Mouse (Mus musculus): ENCODE results near the gene Wnk2. TPM values are rescaled to one million over a fixed set of nuclear protein-coding genes. Genes with fewer than 3 reads are reported as not detected.

Gene Wnk2
- 0.03 and 0.09 TPM in 2 replicates for polyA plus RNA-seq (2015; fragmentation: Nextera tagmentation; extraction: Ambion mirVana)

DNA sequence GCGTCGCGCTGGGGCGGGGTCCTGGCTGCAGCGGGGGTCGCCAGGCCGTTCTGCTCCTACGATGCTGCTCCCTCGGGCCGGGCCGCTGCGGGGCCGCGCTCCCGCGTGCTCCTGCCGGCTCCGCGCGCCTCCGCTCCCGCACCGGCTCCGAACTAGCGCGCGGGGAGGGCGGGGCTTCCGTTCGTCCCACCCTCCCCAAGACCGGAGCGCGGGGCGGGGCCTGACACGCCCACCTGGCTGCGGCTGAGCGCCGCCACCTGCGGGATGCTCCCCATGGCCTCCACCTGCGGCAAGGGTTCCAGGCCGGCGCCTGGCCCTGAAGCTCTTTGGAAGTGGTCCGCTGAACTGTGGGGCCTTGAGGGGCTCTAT is at the start of gene Wnk2:
Wnk2 (minus strand) TSS at position 157 of the 369 bp plus-strand sequence.
- Histone ChIP-seq H3K9me3 (replicated peaks) (no peaks in the 10 kb centered on the region), H3K9ac (peak within 1 kb of the TSS; percentile 15; the same call in 1 of the 2 replicates), H3K27ac (no peak within 1 kb of the TSS), H3K4me2 (peak within 1 kb of the TSS; percentile 72), H3K27me3 (peaks cover 78% of the 10 kb centered on the region), H3K4me3 (replicated peaks) (peak within 1 kb of the TSS; percentile 59), H3K4me1 (replicated peaks) (peaks cover 13% of the 10 kb centered on the region), H3K36me3 (no peaks in the 10 kb centered on the region)
- DNase-seq (peak; percentile 31), ATAC-seq (ENCODE audit: low read depth) (peak; percentile 52)
- whole genome bisulfite sequencing (ENCODE audit: insufficient replicate concordance): 1% methylated on average over 26 of the region's 43 CpGs

DNA sequence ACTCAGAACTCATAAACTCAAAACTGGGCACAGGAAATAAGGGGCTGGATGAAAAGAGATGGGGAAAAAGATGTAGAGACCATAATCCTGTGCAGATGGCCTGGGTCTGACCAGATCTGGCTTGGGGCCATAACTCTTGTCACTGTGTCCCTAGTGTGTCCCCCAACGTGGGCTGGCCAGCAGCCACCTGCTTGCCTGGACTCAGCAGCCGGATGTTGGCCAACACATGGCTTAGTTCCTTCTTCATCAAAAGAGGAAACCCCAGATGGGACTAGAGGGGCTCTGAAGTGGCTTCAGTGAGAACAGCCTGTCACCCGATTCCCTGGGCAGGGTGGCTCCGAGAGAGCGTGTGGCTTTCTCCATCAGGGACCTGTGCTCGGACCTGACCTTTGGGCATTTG is 49.0 kb upstream of the Wnk2 start:
- Histone ChIP-seq H3K4me1 (replicated peaks) (peaks cover 26% of the 10 kb centered on the region), H3K4me2 (no peak overlapping the region), H3K27me3 (no peaks in the 10 kb centered on the region), H3K27ac (no peak overlapping the region), H3K36me3 (peaks cover 18% of the 10 kb centered on the region), H3K9ac (no peak overlapping the region), H3K9me3 (replicated peaks) (no peaks in the 10 kb centered on the region), H3K4me3 (replicated peaks) (no peak overlapping the region)
- no peak for ATAC-seq (ENCODE audit: low read depth)
- WGBS (ENCODE audit: insufficient replicate concordance): 44% methylated on average over 6 of the region's 6 CpGs
- DNase-seq: no peak

DNA sequence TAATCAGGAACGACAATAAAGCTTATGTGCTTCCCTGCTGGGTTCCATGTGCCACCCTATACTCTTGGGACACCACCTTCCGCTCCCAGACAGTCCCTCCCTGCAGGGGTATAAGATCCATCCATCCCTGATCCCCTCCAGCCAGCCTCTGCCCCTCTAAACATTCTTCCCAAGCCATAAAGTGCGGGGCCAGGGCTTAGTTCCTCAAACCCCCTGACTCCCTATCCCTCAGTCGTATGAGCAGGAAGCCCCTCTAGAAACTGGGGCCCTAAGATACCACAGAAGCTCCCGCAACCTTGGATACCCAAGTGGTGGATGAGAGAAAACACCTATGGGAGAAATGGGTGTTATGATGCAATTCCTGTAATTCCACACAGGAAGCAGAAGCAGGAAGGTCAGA is 48.4 kb upstream of the Wnk2 start:
- Histone ChIP-seq H3K4me3 (replicated peaks) (no peak overlapping the region), H3K4me1 (replicated peaks) (peaks cover 32% of the 10 kb centered on the region), H3K9ac (no peak overlapping the region), H3K9me3 (replicated peaks) (no peaks in the 10 kb centered on the region), H3K36me3 (peaks cover 18% of the 10 kb centered on the region), H3K27me3 (no peaks in the 10 kb centered on the region), H3K4me2 (no peak overlapping the region), H3K27ac (no peak overlapping the region)
- ATAC-seq (ENCODE audit: low read depth) (no peak), DNase-seq (no peak)
- 55% methylated on average over 5 of the region's 5 CpGs for WGBS (ENCODE audit: insufficient replicate concordance)

DNA sequence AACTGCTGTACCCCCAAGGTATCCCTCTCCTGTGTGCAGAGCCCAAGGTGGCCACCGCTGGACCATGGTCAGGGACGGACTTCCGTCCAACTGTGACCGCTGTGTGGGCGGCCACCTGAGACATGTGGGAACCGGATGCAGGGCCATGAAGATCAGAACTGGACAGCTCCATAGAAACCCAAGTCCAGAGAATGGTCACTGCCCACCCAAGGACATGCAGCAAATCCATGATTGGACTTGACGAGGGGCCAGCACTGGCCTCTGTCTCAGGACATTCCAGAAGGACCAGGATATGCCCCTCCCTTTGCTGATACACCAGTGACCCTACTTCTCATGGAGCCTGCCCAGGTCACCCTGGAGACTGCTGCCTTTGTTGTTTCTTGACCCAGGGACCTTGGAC is 47.8 kb upstream of the Wnk2 start:
- no peak overlapping the region for H3K4me2 ChIP-seq
- ATAC-seq (ENCODE audit: low read depth) (no peak), DNase-seq (no peak)
- 83% methylated on average over 7 of the region's 7 CpGs for WGBS (ENCODE audit: insufficient replicate concordance)
- no peak overlapping the region for H3K4me3 ChIP-seq (replicated peaks)
- peaks cover 33% of the 10 kb centered on the region for H3K4me1 ChIP-seq (replicated peaks)
- no peaks in the 10 kb centered on the region for H3K27me3 ChIP-seq
- peaks cover 18% of the 10 kb centered on the region for H3K36me3 ChIP-seq
- H3K9me3 ChIP-seq (replicated peaks): no peaks in the 10 kb centered on the region
- H3K27ac ChIP-seq: no peak overlapping the region
- no peak overlapping the region for H3K9ac ChIP-seq

DNA sequence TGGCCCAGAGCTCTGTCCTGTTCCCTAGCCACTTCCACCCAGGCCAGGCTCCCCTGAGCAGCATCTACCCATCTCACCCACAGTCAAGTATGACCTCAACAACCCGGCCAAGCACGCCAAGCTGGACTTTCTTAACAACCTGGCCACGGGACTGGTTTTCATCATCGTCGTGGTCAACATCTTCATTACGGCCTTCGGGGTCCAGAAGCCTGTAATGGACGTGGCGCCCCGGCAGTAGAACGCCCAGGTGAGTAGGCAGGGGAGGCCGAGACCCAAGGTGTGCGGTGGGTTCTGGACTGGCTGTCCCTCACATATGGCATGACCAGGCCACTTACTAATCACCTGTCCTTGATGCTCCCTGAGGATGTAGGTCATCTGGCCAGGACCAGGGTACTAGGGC is 47.0 kb upstream of the Wnk2 start:
- ATAC-seq (ENCODE audit: low read depth) (no peak), DNase-seq (no peak)
- no peaks in the 10 kb centered on the region for H3K27me3 ChIP-seq
- H3K9me3 ChIP-seq (replicated peaks): no peaks in the 10 kb centered on the region
- peaks cover 42% of the 10 kb centered on the region for H3K4me1 ChIP-seq (replicated peaks)
- peaks cover 18% of the 10 kb centered on the region for H3K36me3 ChIP-seq
- WGBS (ENCODE audit: insufficient replicate concordance): 87% methylated on average over 13 of the region's 13 CpGs
- H3K9ac ChIP-seq: no peak overlapping the region
- no peak overlapping the region for H3K27ac ChIP-seq
- H3K4me3 ChIP-seq (replicated peaks): no peak overlapping the region
- H3K4me2 ChIP-seq: no peak overlapping the region

DNA sequence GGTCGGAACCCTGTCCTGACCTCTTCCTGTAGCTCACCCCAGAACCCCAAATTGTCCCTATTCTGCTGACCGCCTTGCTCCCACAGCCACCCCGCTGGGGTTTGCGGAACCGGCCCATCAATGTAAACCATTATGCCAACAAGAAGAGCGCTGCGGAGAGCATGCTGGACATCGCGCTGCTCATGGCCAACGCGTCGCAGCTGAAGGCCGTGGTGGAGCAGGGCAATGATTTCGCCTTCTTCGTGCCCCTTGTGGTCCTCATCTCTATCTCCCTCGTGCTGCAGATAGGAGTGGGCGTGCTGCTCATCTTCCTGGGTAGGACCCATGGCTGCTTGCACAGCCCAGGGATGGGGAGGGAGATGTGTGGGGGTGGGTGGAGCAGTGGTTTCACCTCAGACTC is 45.8 kb upstream of the Wnk2 start:
- DNase-seq (no peak), ATAC-seq (ENCODE audit: low read depth) (no peak)
- 82% methylated on average over 17 of the region's 17 CpGs for WGBS (ENCODE audit: insufficient replicate concordance)
- Histone ChIP-seq H3K4me3 (replicated peaks) (no peak overlapping the region), H3K4me2 (no peak overlapping the region), H3K36me3 (peaks cover 18% of the 10 kb centered on the region), H3K9me3 (replicated peaks) (no peaks in the 10 kb centered on the region), H3K27me3 (no peaks in the 10 kb centered on the region), H3K4me1 (replicated peaks) (peaks cover 53% of the 10 kb centered on the region), H3K9ac (no peak overlapping the region), H3K27ac (no peak overlapping the region)

DNA sequence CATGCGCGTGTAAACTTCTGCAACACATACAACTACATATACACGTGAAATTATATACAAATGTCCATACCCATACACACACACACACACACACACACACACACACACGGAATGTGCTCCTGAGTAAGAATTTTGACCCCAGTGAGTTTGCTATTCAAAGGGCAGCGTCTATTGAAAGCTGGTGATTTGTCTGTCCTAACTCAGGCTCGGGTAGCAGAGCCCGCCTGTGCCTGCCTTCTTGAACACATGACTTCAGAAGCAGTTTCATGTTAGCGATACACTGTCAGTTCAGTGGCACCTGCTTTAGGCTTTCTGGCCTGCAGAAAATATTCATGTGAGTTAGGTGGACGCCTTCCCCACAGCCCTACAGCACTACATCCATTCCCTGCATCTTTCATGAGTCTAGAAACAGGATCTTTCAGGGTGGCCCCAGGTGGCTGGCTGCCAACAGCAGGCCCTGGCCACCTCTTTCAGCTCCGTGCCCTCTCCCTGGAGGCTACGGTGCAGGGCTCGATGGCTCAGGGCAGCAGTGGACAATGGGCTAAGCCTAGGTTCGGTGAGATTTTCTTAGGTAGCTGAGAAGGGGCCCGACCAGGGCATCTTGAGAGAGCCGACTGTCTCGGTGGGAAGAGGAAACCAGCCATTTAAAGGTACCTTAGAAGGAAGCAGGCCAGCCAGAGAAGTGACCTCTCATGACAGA is 44.5 kb upstream of the Wnk2 start:
- no peaks in the 10 kb centered on the region for H3K27me3 ChIP-seq
- H3K36me3 ChIP-seq: peaks cover 18% of the 10 kb centered on the region
- no peak overlapping the region for H3K9ac ChIP-seq
- H3K4me2 ChIP-seq: no peak overlapping the region
- H3K9me3 ChIP-seq (replicated peaks): no peaks in the 10 kb centered on the region
- peaks cover 65% of the 10 kb centered on the region for H3K4me1 ChIP-seq (replicated peaks)
- 61% methylated on average over 16 of the region's 16 CpGs for WGBS (ENCODE audit: insufficient replicate concordance)
- no peak overlapping the region for H3K4me3 ChIP-seq (replicated peaks)
- DNase-seq (no peak), ATAC-seq (ENCODE audit: low read depth) (no peak)
- H3K27ac ChIP-seq: no peak overlapping the region

DNA sequence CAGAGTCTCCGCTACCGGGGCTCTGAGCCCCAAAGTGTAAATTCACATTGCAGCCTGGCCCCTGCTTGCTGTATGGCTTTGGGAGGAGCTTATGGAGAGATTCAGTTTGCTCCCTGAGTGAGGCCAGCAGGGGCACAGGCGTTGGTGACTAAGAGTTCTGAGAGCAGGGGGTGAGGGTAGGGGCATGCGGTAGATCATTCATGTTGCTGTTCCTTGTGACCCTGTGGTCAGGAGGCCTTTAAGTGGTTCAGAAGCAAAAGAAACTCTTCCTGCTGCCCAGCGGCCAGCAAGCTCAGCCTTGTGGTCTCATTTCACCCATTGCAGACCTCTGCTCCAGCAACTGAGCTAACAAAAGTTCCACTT is 43.8 kb upstream of the Wnk2 start:
- 37% methylated on average over 5 of the region's 5 CpGs for WGBS (ENCODE audit: insufficient replicate concordance)
- Histone ChIP-seq H3K27me3 (no peaks in the 10 kb centered on the region), H3K9ac (no peak overlapping the region), H3K4me3 (replicated peaks) (no peak overlapping the region), H3K27ac (peak overlapping the region; percentile 62; the same call in 1 of the 2 replicates), H3K36me3 (peaks cover 18% of the 10 kb centered on the region), H3K4me2 (peak overlapping the region; percentile 100), H3K4me1 (replicated peaks) (peaks cover 71% of the 10 kb centered on the region), H3K9me3 (replicated peaks) (no peaks in the 10 kb centered on the region)
- ATAC-seq (ENCODE audit: low read depth) (no peak), DNase-seq (no peak)

DNA sequence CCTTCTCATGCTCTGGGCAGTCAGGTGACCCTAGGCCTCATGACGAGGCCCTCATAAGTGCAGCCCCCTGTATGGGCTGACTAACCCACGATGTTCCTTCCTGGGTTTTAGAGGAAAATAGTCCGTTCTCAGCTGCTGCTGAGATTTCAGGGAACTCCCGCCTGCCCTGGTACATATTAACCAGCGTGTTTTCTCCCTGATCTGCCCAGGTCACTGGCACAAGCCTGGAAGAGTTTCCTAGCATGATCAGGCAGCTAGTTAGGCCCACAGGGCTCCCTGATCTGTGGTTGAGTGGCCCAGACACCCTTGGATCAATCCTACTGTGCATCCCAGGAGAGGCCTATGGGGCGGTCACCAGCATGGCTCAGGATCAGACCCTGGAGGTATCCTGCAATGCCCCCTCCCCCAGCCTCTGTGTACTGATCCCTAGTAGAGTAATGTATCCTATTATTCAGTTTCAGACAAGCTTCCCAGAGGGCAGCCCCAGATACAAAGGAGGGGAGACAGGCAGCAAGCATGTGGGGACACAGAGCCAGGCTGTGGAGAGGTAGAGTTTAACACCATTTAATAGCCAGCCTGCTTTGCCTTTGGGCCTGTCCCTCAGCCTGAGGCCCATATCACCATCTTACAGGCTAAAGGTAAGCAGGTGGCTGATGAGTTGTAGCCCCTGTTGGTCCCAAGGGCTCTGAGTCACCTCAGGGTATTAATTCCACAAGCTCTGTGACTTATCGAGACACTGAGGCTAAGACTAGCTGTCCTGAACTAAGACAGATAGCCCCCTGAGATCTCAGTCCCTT is 43.3 kb upstream of the Wnk2 start:
- 44% methylated on average over 7 of the region's 7 CpGs for WGBS (ENCODE audit: insufficient replicate concordance)
- peaks cover 73% of the 10 kb centered on the region for H3K4me1 ChIP-seq (replicated peaks)
- no peaks in the 10 kb centered on the region for H3K27me3 ChIP-seq
- no peak overlapping the region; the same call in 1 of the 2 replicates for H3K9ac ChIP-seq
- peak overlapping the region; percentile 100 for H3K4me2 ChIP-seq
- no peaks in the 10 kb centered on the region for H3K9me3 ChIP-seq (replicated peaks)
- H3K4me3 ChIP-seq (replicated peaks): no peak overlapping the region
- DNase-seq (no peak), ATAC-seq (ENCODE audit: low read depth) (no peak)
- peaks cover 18% of the 10 kb centered on the region for H3K36me3 ChIP-seq
- H3K27ac ChIP-seq: peak overlapping the region; percentile 62

DNA sequence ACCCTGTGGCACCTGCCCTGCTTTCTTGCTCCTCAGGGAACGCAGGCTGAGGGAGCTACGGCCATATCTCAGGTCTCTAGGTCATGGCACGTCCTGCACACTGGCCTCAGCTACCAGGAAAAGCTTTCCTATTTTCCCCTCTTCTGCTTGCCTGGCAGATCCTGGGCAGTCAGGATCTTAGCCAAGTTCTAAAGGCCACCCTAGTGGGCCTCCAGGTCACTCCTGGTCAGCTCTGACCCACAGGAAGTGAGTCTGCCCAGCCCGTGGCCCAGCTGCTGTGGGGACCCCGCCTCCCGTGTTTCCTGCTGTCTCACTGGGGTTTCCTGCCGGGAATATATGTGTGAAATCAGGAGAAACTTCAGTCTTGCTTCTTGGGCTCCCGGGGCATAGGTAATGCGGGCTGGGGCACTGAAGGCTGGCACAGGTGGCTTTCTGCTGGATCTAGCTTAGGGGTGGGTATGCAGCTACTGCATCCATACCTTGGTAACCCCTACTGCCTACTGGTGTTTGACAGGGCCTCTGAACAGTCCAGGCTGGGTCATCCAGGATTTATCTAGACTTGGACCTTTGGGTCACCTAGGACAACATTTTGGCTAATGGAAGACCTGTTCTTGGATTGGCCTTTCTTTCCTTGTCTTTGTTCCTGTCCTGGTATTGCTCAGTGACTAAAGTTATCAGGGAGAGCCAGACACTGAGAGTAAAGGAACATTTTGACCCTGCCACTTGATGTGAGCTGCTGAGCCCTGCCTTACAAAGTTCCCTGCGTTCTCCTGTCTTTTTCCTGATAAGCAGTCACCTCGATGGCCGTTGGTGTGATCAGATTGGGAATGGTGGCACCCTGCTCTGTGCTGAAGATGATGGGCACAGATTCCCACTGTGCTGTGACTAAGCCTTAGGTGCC is 42.4 kb upstream of the Wnk2 start:
- WGBS (ENCODE audit: insufficient replicate concordance): 29% methylated on average over 12 of the region's 12 CpGs
- Histone ChIP-seq H3K36me3 (peaks cover 9% of the 10 kb centered on the region), H3K9ac (no peak overlapping the region; the same call in 1 of the 2 replicates), H3K4me3 (replicated peaks) (no peak overlapping the region), H3K4me2 (peak overlapping the region; percentile 100), H3K27ac (peak overlapping the region; percentile 62), H3K4me1 (replicated peaks) (peaks cover 66% of the 10 kb centered on the region), H3K9me3 (replicated peaks) (no peaks in the 10 kb centered on the region), H3K27me3 (no peaks in the 10 kb centered on the region)
- ATAC-seq (ENCODE audit: low read depth) (no peak), DNase-seq (no peak)

DNA sequence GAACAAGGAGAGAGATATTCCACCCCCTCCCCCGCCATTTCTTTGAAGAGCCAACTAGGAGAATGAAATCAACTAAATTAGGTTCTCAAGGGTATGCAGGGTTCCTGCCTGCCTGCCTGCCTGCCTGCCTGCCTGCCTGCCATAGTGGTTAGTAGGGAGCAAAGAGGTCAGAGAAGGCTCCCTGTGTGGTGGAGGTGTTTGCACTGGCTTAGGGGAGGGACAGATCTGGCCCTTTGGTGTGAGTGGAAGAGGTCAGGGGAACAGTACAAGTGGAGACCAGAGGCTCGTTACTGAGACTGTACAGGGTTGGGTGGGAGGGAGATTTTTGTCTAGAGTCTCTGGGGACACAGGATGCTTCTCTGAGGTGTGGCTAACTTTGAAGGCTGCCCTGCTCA is 41.1 kb upstream of the Wnk2 start:
- 42% methylated on average over 2 of the region's 2 CpGs for WGBS (ENCODE audit: insufficient replicate concordance)
- H3K4me2 ChIP-seq: peak overlapping the region; percentile 100
- H3K27me3 ChIP-seq: no peaks in the 10 kb centered on the region
- no peak for DNase-seq
- no peak for ATAC-seq (ENCODE audit: low read depth)
- H3K4me1 ChIP-seq (replicated peaks): peaks cover 64% of the 10 kb centered on the region
- H3K27ac ChIP-seq: peak overlapping the region; percentile 55
- H3K9ac ChIP-seq: 0 out of 2 replicates have a peak overlapping the region, but pooled peaks have one; percentile 82
- no peaks in the 10 kb centered on the region; the same call in 1 of the 2 replicates for H3K36me3 ChIP-seq
- H3K9me3 ChIP-seq (replicated peaks): no peaks in the 10 kb centered on the region
- peak overlapping the region; percentile 80; the same call in 1 of the 2 replicates for H3K4me3 ChIP-seq (replicated peaks)

Data from liver, embryonic 13.5 days (tissue).